ENCODE assay signal across 27 mouse cellular contexts in genomic region chr5:52383748-52384147, GRCm38 (mm10). TPM values are rescaled to one million over a fixed set of nuclear protein-coding genes. Genes with fewer than 3 reads are reported as not detected.
DNase-seq lines count a peak whose midpoint lies in the region; ATAC-seq lines count a peak whose summit lies in the region.
"Had no signal": no experiment of that assay in that cellular context is flagged by ENCODE, and none has a peak within 500 bp of the region (broad histone marks: within the 10 kb centered on the region; RNA-seq: fewer than 3 reads in every experiment).

No protein-coding gene starts in this region.

- no peaks in the 10 kb centered on the region for H3K9me3 ChIP-seq in midbrain, embryonic 11.5 days (ENCODE audit: control insufficient read depth, low read length)
- H3K9me3 ChIP-seq in midbrain, embryonic 13.5 days: no peaks in the 10 kb centered on the region
- H3K9me3 ChIP-seq: embryonic facial prominence, embryonic 10.5 days; embryonic facial prominence, embryonic 13.5 days; forebrain, embryonic 12.5 days; forebrain, embryonic 15.5 days; heart, embryonic 13.5 days; hindbrain, embryonic 12.5 days; hindbrain, embryonic 15.5 days had no signal

- no peaks in the 10 kb centered on the region for H3K27me3 ChIP-seq in midbrain, embryonic 11.5 days (ENCODE audit: control insufficient read depth, insufficient read depth, low read length)
- H3K27me3 ChIP-seq in midbrain, embryonic 13.5 days: no peaks in the 10 kb centered on the region
- H3K27me3 ChIP-seq: embryonic facial prominence, embryonic 13.5 days; forebrain, embryonic 12.5 days; forebrain, embryonic 15.5 days; heart, embryonic 13.5 days; hindbrain, embryonic 12.5 days; hindbrain, embryonic 15.5 days had no signal

- H3K4me3 ChIP-seq in midbrain, embryonic 11.5 days (ENCODE audit: low read depth, low read length): no peak overlapping the region
- H3K4me3 ChIP-seq in midbrain, embryonic 13.5 days (replicated peaks): no peak overlapping the region
- H3K4me3 ChIP-seq: embryonic facial prominence, embryonic 10.5 days; embryonic facial prominence, embryonic 13.5 days; erythroblast, embryonic 14.5 days; forebrain, embryonic 12.5 days; forebrain, embryonic 15.5 days; heart, embryonic 13.5 days; hindbrain, embryonic 12.5 days; hindbrain, embryonic 15.5 days had no signal

- WGBS in midbrain, embryonic 11.5 days: 84% methylated on average over 5 of the region's 5 CpGs
- 91% methylated on average over 5 of the region's 5 CpGs for WGBS in midbrain, embryonic 13.5 days

- intact Hi-C loops in heart, postnatal 14 days (cut with DNase I): no loop called here

- H3K27ac ChIP-seq in midbrain, embryonic 11.5 days (ENCODE audit: low read depth, low read length): no peak overlapping the region
- no peak overlapping the region for H3K27ac ChIP-seq in midbrain, embryonic 13.5 days
- H3K27ac ChIP-seq: embryonic facial prominence, embryonic 10.5 days; embryonic facial prominence, embryonic 13.5 days; forebrain, embryonic 12.5 days; forebrain, embryonic 15.5 days; heart, embryonic 13.5 days; hindbrain, embryonic 12.5 days; hindbrain, embryonic 15.5 days had no signal

- no peak overlapping the region for H3K9ac ChIP-seq in midbrain, embryonic 11.5 days (ENCODE audit: low read length)
- H3K9ac ChIP-seq in midbrain, embryonic 13.5 days (replicated peaks): no peak overlapping the region
- H3K9ac ChIP-seq: embryonic facial prominence, embryonic 13.5 days; forebrain, embryonic 12.5 days; forebrain, embryonic 15.5 days; heart, embryonic 13.5 days; hindbrain, embryonic 12.5 days; hindbrain, embryonic 15.5 days had no signal

- ATAC-seq in midbrain, embryonic 11.5 days (ENCODE audit: low FRiP score): no peak
- ATAC-seq in midbrain, embryonic 13.5 days: no peak
- peak; percentile 45; the same call in 1 of the 2 replicates for ATAC-seq in common myeloid progenitor, adult 5-6 weeks (replicated peaks; ENCODE audit: low read depth, poor library complexity, severe bottlenecking)
- ATAC-seq in megakaryocyte, adult 5-6 weeks (ENCODE audit: poor library complexity, severe bottlenecking): peak; percentile 72
- ATAC-seq: activated CD4-positive, CD25-positive, alpha-beta regulatory T cell, adult 4 months; CD4-positive, CD25-positive, alpha-beta regulatory T cell, adult 4 months; forebrain, embryonic 15.5 days had no signal

- H3K4me1 ChIP-seq in midbrain, embryonic 11.5 days (ENCODE audit: control insufficient read depth, insufficient read depth, low read length): no peaks in the 10 kb centered on the region
- H3K4me1 ChIP-seq in midbrain, embryonic 13.5 days (replicated peaks): no peaks in the 10 kb centered on the region; the same call in 1 of the 2 replicates
- H3K4me1 ChIP-seq: embryonic facial prominence, embryonic 10.5 days; embryonic facial prominence, embryonic 13.5 days; forebrain, embryonic 12.5 days; forebrain, embryonic 15.5 days; heart, embryonic 13.5 days; hindbrain, embryonic 12.5 days; hindbrain, embryonic 15.5 days had no signal

- no peak overlapping the region for H3K4me2 ChIP-seq in midbrain, embryonic 11.5 days
- H3K4me2 ChIP-seq in midbrain, embryonic 13.5 days (replicated peaks): no peak overlapping the region
- H3K4me2 ChIP-seq: embryonic facial prominence, embryonic 13.5 days; forebrain, embryonic 12.5 days; forebrain, embryonic 15.5 days; heart, embryonic 13.5 days; hindbrain, embryonic 12.5 days; hindbrain, embryonic 15.5 days had no signal

- peak; percentile 45 for DNase-seq in midbrain, embryonic 11.5 days (ENCODE audit: low spot score, missing footprints)
- no peak for DNase-seq in gastrocnemius, adult 18-20 months (ENCODE audit: low spot score)
- DNase-seq in heart, postnatal 14 days: no peak
- DNase-seq: adrenal gland, adult 8-10 months; adrenal gland, postnatal 25 days; cerebellum, adult 11-12 months; cerebellum, adult 8-10 months; cerebellum, postnatal 10 days; embryo, embryonic 11 days; gastrocnemius, postnatal 10 days; gastrocnemius, postnatal 36 days; heart, adult 18-20 months had no signal

- no peaks in the 10 kb centered on the region for H3K36me3 ChIP-seq in midbrain, embryonic 11.5 days (ENCODE audit: control insufficient read depth, insufficient read depth, low read length)
- no peaks in the 10 kb centered on the region for H3K36me3 ChIP-seq in midbrain, embryonic 13.5 days
- H3K36me3 ChIP-seq: embryonic facial prominence, embryonic 10.5 days; embryonic facial prominence, embryonic 13.5 days; forebrain, embryonic 12.5 days; forebrain, embryonic 15.5 days; heart, embryonic 13.5 days; hindbrain, embryonic 12.5 days; hindbrain, embryonic 15.5 days had no signal

RNA-seq across cellular contexts. Expression of gene Sod3, which starts 20.2 kb away (rescaled TPM):
- 0.74 and 0.75 TPM in 2 replicates for polyA plus RNA-seq in midbrain, embryonic 11.5 days (2014; fragmentation: Nextera tagmentation; extraction: Ambion mirVana)
- polyA plus RNA-seq in midbrain, embryonic 13.5 days (2015; fragmentation: Nextera tagmentation; extraction: Ambion mirVana): 0.50 and 0.52 TPM in 2 replicates
- not detected in 2 replicates for total RNA-seq in common myeloid progenitor, adult 5-6 weeks (2017)
- total RNA-seq in megakaryocyte, adult 5-6 weeks (2015): 0.07 and 0.11 TPM in 2 replicates
- total RNA-seq in megakaryocyte, adult 5-6 weeks (2017): not detected in 2 replicates
- 1 to 10 TPM; 4.9 to 9.2 TPM for total RNA-seq in gastrocnemius, adult 18-20 months (2021)
- total RNA-seq in heart, postnatal 14 days (2021): 10 to 100 TPM in 1 of 2 experiments, 1 to 10 TPM in 1; 9.6 to 13.6 TPM
- total RNA-seq: ES-E14; hematopoietic stem cell, adult 5-6 weeks had no signal
- polyA plus RNA-seq: CD4-positive, CD25-positive, alpha-beta regulatory T cell, adult 4 months had no signal

Comparison
In these comparisons a context has a peak if more than half of its experiments do, and no peak if none do; other contexts are left out.
1. ATAC-seq: peak in common myeloid progenitor, adult 5-6 weeks (single experiment) and megakaryocyte, adult 5-6 weeks (single experiment); none in midbrain, embryonic 11.5 days (single experiment) and midbrain, embryonic 13.5 days (single experiment).